Mouse (Mus musculus): ENCODE data around the gene Rprm. TPM values are rescaled to one million over a fixed set of nuclear protein-coding genes. Genes with fewer than 3 reads are reported as not detected.

Rprm gene
- polyA plus RNA-seq, 1 experiment from 2014 or later, result 136 TPM

- Histone ChIP-seq H3K4me1 (replicated peaks) (no peaks in the 10 kb centered on the region), H3K9me3 (no peaks in the 10 kb centered on the region), H3K4me2 (no peak overlapping the region), H3K27ac (no peak overlapping the region), H3K36me3 (no peaks in the 10 kb centered on the region), H3K27me3 (no peaks in the 10 kb centered on the region), H3K4me3 (no peak overlapping the region), H3K9ac (no peak overlapping the region)
- ATAC-seq (ENCODE audit: low FRiP score), result no peak
- 35% methylated on average over 1 of the region's 1 CpGs for WGBS
Measured at GRCm38 (mm10) chr2:54062421-54062820, 22.9 kb downstream of the Rprm start.

DNA sequence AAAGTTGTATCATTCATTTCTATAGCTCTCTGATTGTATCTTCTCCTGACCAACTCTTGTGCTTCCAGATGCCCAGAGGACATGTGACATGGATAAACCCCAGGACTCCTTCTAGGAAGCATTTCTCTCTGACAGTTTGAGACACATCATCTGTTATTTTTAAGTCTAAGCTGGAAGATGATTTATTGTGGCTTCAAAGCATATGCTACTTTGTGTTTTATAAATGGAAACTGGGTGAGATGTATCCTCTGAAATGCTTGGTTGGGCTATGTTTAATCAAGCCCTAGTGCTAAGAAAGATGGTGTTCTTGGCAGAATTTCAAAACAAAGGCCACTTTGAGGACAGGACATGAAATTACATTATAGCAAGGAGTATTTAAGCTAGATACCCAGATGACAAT lies 24.3 kb downstream of the Rprm start:
- Histone ChIP-seq H3K4me3 (no peak overlapping the region), H3K9me3 (no peaks in the 10 kb centered on the region), H3K27me3 (no peaks in the 10 kb centered on the region), H3K36me3 (no peaks in the 10 kb centered on the region), H3K4me1 (replicated peaks) (no peaks in the 10 kb centered on the region), H3K27ac (no peak overlapping the region), H3K4me2 (no peak overlapping the region), H3K9ac (no peak overlapping the region)
- no peak for ATAC-seq (ENCODE audit: low FRiP score)
